Mouse (Mus musculus) heart, adult 2 months (tissue): Measurements from ENCODE around the gene Pnmal1.

ENCODE experiments used
- CTCF ChIP-seq: fragments of 200-600 bp; IDR thresholded peaks from 2 replicates; pipeline ENCODE4 v1.8.1; 2022; ENCODE audit warnings: antibody characterized with exemption, mild to moderate bottlenecking, moderate library complexity
- EP300 ChIP-seq: fragments of 200-500 bp; IDR thresholded peaks from 2 replicates; pipeline ENCODE4 v1.6.1; 2011; ENCODE audit warnings: low read depth, low read length, control low read depth; ENCODE audit not compliant: insufficient read depth
- POLR2A ChIP-seq: fragments of 200-500 bp; IDR thresholded peaks from 2 replicates; pipeline ENCODE4 v1.6.1; 2011; ENCODE audit warnings: mild to moderate bottlenecking, low read depth, low read length, control low read depth; ENCODE audit not compliant: insufficient read depth

- TF ChIP-seq CTCF, result no peak
- no peak for TF ChIP-seq POLR2A
- peak; percentile 93 for TF ChIP-seq EP300
These were observed 40.2 kb downstream of the Pnmal1 start for GRCm38 (mm10) chr7:16999650-17000049.
